Mouse (Mus musculus): ENCODE data around the gene Ccl1. TPM values are rescaled to one million over a fixed set of nuclear protein-coding genes. Genes with fewer than 3 reads are reported as not detected.

Ccl1 gene
- total and polyA plus RNA-seq, 2 experiments from 2014 or later = 0.46 TPM; not detected in 1

DNA sequence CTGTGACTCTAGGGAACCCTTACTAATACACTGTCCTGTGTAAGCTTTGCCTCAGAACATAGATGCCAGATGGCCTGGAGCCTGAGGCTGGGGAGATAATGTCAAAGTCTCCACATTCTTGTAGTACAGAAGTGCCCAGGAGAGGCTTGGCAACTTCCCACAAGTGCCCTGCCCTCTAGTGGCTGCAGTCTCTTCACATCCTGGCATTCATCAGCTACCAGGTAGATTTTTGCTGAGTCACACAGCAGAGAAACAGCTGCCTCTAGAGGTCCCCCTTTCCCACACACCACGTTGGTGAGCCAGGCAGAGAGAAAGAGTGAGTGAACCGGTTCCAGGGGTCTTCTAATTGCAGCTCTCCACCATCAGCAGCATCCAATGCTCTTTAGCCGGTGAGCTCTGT lies 130.7 kb downstream of the Ccl1 start:
- WGBS = 20% methylated on average over 3 of the region's 3 CpGs
- peak; percentile 51 for DNase-seq
- H3K27ac ChIP-seq (ENCODE audit: low read depth, low read length) = no peak overlapping the region
- no peak overlapping the region for H3K4me3 ChIP-seq (ENCODE audit: low read depth, low read length)
- peak; percentile 74 for TF ChIP-seq CTCF (IDR thresholded peaks at IDR 0.05; ENCODE audit: low read depth)
- H3K4me2 ChIP-seq (ENCODE audit: low read depth) = no peak overlapping the region
- no peaks in the 10 kb centered on the region for H3K4me1 ChIP-seq (ENCODE audit: insufficient read depth)
- no peak overlapping the region for H3K9ac ChIP-seq
- no peaks in the 10 kb centered on the region for H3K9me3 ChIP-seq (ENCODE audit: low read length)
- no peak for ATAC-seq
- no peaks in the 10 kb centered on the region for H3K36me3 ChIP-seq (ENCODE audit: insufficient read depth)
- no peaks in the 10 kb centered on the region for H3K27me3 ChIP-seq (ENCODE audit: insufficient read depth, low read length)

DNA sequence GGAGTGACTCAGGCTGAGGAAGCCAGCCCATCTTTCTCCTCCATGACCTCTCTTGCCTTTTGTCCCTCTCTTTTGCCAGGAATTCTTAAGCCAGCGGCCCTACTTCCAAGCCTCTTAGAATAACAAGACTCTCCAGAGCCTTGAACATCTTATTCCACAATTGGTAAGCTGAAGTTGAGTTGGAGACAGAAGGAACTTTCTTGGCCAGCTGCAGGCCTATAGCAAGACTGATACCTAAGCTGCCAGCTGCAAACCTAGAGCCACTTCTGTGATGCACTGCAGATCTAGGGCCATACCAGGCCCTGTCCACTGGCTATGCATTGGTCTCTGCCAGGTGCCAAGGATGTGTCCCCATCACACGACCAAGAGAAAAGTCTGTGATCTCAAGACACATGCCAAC lies 132.0 kb downstream of the Ccl1 start:
- Histone ChIP-seq H3K9me3 (ENCODE audit: low read length) (no peaks in the 10 kb centered on the region), H3K27ac (ENCODE audit: low read depth, low read length) (no peak overlapping the region), H3K36me3 (ENCODE audit: insufficient read depth) (no peaks in the 10 kb centered on the region), H3K4me2 (ENCODE audit: low read depth) (no peak overlapping the region), H3K4me3 (ENCODE audit: low read depth, low read length) (no peak overlapping the region), H3K9ac (no peak overlapping the region), H3K27me3 (ENCODE audit: insufficient read depth, low read length) (no peaks in the 10 kb centered on the region), H3K4me1 (ENCODE audit: insufficient read depth) (no peaks in the 10 kb centered on the region)
- WGBS = 90% methylated on average over 2 of the region's 2 CpGs
- DNase-seq (no peak), ATAC-seq (no peak)
- TF ChIP-seq CTCF (IDR thresholded peaks at IDR 0.05; ENCODE audit: low read depth) = no peak

DNA sequence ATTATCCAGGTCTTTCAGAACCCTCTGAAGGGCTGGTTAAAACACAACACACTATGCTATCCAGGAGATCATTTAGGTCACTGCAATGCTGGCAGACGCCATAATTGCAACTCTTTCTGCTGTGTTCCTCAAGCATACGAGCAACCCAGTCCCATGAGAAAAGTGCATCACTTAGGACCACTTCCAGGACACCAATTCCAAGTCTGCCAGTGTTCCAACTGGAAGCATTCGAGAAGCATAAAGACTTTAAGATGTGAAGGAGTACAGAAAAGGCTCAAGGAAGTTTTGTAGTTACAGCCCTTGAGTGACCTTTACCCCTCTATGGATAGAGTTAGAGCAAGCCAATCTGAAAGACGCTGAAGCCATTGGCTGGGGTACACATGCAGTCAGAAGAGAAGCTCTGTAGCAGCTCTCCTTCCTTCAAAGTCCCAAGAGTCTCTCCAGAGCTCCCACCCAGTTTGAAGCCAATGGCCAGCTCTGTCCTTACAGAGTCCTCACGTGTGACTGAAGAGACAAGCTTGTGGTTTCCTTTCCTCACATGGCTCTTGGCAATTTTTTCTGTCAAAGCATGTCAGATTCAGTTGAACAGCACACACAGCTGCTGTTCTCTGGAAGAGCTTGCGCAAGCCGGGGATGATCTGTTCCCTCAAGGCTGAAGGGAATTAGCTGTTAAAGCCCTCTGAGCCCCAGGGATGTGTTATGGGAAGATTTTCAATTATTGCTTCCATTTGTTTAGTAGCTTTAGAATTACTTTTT lies 134.0 kb downstream of the Ccl1 start:
- Histone ChIP-seq H3K4me3 (ENCODE audit: low read depth, low read length) (no peak overlapping the region), H3K4me2 (ENCODE audit: low read depth) (no peak overlapping the region), H3K27me3 (ENCODE audit: insufficient read depth, low read length) (no peaks in the 10 kb centered on the region), H3K9me3 (ENCODE audit: low read length) (no peaks in the 10 kb centered on the region), H3K9ac (no peak overlapping the region), H3K27ac (ENCODE audit: low read depth, low read length) (no peak overlapping the region), H3K36me3 (ENCODE audit: insufficient read depth) (no peaks in the 10 kb centered on the region), H3K4me1 (ENCODE audit: insufficient read depth) (no peaks in the 10 kb centered on the region)
- DNase-seq (no peak), ATAC-seq (no peak)
- WGBS = 70% methylated on average over 7 of the region's 7 CpGs
- TF ChIP-seq CTCF (IDR thresholded peaks at IDR 0.05; ENCODE audit: low read depth) = no peak

DNA sequence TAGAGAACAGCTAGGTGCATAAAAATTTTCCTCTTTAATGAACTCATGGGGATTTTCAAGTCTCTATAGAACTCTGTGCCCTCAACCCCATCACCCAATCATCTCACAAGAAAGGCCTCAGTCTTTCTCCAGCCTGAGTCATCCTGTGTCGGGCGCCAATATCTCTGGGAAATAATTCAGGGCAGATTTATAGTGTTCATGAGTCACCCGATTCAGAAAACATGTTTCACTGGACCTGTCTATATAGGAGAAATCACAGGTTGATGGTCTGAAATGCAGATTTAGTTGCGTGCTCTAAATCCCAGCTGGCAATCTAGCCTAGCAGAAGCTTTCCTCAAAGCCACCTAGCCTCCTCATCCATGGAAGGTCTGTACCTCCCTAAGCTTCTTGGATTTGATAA lies 136.0 kb downstream of the Ccl1 start:
- ATAC-seq (no peak), DNase-seq (no peak)
- Histone ChIP-seq H3K36me3 (ENCODE audit: insufficient read depth) (no peaks in the 10 kb centered on the region), H3K4me2 (ENCODE audit: low read depth) (no peak overlapping the region), H3K27ac (ENCODE audit: low read depth, low read length) (no peak overlapping the region), H3K9ac (no peak overlapping the region), H3K9me3 (ENCODE audit: low read length) (no peaks in the 10 kb centered on the region), H3K4me3 (ENCODE audit: low read depth, low read length) (no peak overlapping the region), H3K4me1 (ENCODE audit: insufficient read depth) (no peaks in the 10 kb centered on the region), H3K27me3 (ENCODE audit: insufficient read depth, low read length) (no peaks in the 10 kb centered on the region)
- no peak for TF ChIP-seq CTCF (IDR thresholded peaks at IDR 0.05; ENCODE audit: low read depth)
- WGBS = 94% methylated on average over 4 of the region's 4 CpGs

DNA sequence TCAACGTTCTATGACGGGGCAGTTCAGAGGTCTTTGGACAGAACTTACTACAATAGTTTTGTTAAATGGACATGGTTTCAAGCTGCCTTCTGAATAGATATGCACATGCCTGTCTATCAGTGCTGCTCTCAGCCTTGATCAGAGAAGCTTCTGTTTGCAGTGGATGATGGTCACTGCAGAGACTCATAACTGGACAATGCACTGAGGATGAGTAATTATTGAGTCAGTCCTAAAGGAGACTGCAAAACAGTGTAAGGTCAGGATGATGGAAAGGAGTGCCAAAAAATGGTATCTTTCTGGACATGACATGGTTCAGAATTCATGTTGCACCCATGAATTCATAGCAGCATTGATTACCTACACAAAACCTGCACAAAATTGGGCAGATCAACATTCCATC lies 137.2 kb downstream of the Ccl1 start:
- Histone ChIP-seq H3K27ac (ENCODE audit: low read depth, low read length) (no peak overlapping the region), H3K36me3 (ENCODE audit: insufficient read depth) (no peaks in the 10 kb centered on the region), H3K4me2 (ENCODE audit: low read depth) (no peak overlapping the region), H3K4me1 (ENCODE audit: insufficient read depth) (no peaks in the 10 kb centered on the region), H3K9ac (no peak overlapping the region), H3K4me3 (ENCODE audit: low read depth, low read length) (no peak overlapping the region), H3K9me3 (ENCODE audit: low read length) (no peaks in the 10 kb centered on the region), H3K27me3 (ENCODE audit: insufficient read depth, low read length) (no peaks in the 10 kb centered on the region)
- no peak for DNase-seq
- ATAC-seq = no peak
- TF ChIP-seq CTCF (IDR thresholded peaks at IDR 0.05; ENCODE audit: low read depth) = no peak
- WGBS = 96% methylated on average over 2 of the region's 2 CpGs

DNA sequence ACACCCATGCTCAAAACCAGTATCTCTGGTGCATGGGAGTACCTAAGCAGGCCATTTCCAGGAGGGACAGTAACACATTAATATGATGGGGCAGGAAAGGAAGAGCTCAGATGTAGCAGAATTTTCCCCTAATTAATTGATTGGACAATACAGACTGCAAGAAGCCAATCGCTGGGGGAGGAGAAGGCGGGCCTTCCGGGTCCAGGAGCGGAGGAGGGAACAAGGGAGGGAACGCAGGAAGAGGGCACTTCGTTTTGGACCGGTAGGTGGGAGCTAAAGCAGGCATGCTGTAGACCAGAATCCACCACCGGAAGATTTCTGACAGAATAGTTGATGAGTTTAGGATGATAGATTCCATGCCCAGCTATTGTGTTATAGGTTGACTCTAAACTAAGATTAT lies 142.2 kb downstream of the Ccl1 start:
- Histone ChIP-seq H3K27me3 (ENCODE audit: insufficient read depth, low read length) (no peaks in the 10 kb centered on the region), H3K4me3 (ENCODE audit: low read depth, low read length) (no peak overlapping the region), H3K4me1 (ENCODE audit: insufficient read depth) (no peaks in the 10 kb centered on the region), H3K9me3 (ENCODE audit: low read length) (no peaks in the 10 kb centered on the region), H3K4me2 (ENCODE audit: low read depth) (no peak overlapping the region), H3K27ac (ENCODE audit: low read depth, low read length) (no peak overlapping the region), H3K36me3 (ENCODE audit: insufficient read depth) (no peaks in the 10 kb centered on the region), H3K9ac (no peak overlapping the region)
- TF ChIP-seq CTCF (IDR thresholded peaks at IDR 0.05; ENCODE audit: low read depth) = no peak
- DNase-seq (no peak), ATAC-seq (no peak)
- WGBS = 78% methylated on average over 8 of the region's 8 CpGs

DNA sequence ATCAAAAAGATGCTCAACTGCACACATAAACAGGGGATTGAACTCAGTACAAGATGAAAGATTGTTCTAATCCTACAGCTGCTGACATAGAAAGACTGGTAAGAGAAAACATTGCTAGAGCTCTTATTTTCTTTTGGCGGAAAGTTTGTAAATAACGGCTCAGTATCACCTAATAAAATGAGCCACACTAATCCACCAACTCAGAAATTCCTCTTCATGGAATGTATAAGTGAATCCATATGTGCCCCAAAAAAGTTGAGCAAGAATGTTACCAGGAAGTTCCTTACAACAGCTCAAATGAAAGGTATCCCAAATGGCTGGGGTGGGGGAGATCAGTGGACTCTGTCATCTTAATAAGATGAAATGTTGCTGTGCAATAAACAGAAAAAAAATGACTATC lies 146.4 kb downstream of the Ccl1 start:
- Histone ChIP-seq H3K4me3 (ENCODE audit: low read depth, low read length) (no peak overlapping the region), H3K4me1 (ENCODE audit: insufficient read depth) (no peaks in the 10 kb centered on the region), H3K9ac (no peak overlapping the region), H3K27ac (ENCODE audit: low read depth, low read length) (no peak overlapping the region), H3K4me2 (ENCODE audit: low read depth) (no peak overlapping the region), H3K27me3 (ENCODE audit: insufficient read depth, low read length) (no peaks in the 10 kb centered on the region), H3K9me3 (ENCODE audit: low read length) (no peaks in the 10 kb centered on the region), H3K36me3 (ENCODE audit: insufficient read depth) (no peaks in the 10 kb centered on the region)
- no peak for DNase-seq
- no peak for TF ChIP-seq CTCF (IDR thresholded peaks at IDR 0.05; ENCODE audit: low read depth)
- WGBS = 94% methylated on average over 2 of the region's 2 CpGs
- no peak for ATAC-seq
